Mouse (Mus musculus): ENCODE measurements around the gene Myadml2.

The Myadml2 gene

DNA sequence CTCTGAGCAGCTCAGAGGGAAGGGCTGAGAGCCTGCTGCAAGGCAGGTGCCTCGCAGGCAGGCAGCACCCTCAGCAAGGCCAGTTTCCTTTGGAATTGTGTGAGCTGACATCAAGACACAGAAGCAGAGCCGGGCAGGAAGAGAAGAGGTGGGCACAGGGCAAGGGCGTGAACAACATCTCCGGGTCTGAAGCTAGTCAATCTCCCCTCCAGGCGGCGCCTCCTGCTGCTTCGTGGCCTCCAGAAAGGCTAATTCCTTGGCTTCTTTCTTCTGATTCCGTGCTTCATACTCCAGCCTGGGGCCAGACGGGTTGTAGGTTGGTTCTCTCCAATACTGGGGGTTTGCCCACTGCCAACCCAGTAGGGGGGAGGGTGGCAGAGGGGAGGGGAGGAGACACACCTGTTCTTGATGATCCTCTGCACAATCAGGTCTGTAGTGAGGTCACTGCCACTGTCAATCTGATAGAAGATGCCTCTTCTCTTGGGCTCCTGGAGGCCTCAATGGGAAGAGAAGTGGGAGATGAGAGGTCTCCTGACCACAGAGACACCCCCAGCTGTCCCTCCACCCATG is 37.4 kb downstream of the Myadml2 start:
- DNase-seq (ENCODE audit: low spot score in 2 of 2): no peak

- DNase-seq (ENCODE audit: low spot score in 2 of 2): no peak
Measured at GRCm38 (mm10) chr11:120609250-120609649, 38.7 kb downstream of the Myadml2 start.

DNA sequence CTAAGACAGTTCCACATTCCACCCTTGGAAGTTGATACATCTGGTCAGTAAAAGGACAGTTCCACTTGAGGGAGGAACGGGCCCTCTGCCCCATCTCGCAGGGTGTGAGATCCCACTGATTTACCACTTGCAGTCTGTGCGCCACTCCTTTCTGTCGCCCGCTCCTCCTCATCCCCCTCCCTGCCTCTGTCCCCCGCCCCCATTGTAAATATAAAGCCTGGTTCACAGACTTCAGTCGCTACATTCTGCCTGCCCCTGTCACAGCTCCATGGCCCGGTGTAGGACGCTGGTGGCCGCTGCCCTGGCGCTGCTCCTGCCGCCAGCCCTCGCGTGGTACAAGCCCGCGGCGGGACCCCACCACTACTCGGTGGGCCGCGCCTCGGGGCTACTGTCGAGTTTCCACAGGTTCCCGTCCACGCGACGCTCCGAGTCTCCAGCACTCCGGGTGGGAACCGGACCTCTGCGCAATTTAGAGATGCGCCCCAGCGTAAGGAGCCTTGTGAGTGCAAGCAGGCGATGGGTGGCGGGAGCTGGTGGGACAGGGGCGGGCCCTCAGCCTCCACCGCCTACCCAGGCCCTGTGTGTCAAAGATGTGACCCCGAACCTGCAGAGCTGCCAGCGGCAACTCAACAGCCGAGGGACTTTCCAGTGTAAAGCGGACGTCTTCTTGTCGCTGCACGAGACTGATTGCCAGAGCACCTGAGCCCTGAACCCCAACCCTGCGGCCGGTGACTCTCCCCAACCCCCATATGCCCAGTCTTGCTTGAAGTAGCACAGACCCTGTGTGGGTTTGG is 39.5 kb downstream of the Myadml2 start, which contains the start of gene Npb:
TSS of gene Npb (plus strand) at position 237 of the 794 bp plus-strand sequence.
- DNase-seq (ENCODE audit: low spot score in 2 of 2): no peak

- DNase-seq (ENCODE audit: low spot score in 2 of 2): no peak
Measured at GRCm38 (mm10) chr11:120606764-120607163, 41.2 kb downstream of the Myadml2 start.

- DNase-seq (ENCODE audit: low spot score in 2 of 2): no peak
Measured at GRCm38 (mm10) chr11:120605667-120606066, 42.3 kb downstream of the Myadml2 start.

DNA sequence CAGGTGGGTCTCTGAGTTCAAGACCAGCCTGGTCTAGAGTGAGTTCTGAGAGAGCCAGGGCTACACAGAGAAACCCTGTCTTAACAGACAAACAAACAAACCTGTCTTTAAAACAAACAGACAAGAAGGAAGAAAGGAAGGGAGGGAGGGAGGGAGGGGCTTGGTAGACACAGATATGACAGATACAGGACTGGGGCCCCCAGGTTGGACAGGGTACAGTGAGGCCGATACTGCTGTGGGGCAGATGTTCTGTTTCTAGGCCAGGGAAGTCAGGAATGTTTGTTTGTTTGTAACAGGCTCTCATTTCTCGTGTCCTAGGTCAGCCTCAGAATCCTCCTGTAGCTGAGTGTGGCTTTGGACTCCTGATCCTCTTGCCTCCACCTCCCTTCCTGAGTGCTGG is 44.4 kb downstream of the Myadml2 start:
- DNase-seq (ENCODE audit: low spot score in 2 of 2): no peak

GRCm38 (mm10) chr11:120600716-120601115 is 47.2 kb downstream of the Myadml2 start:
- no peak for DNase-seq (ENCODE audit: low spot score in 2 of 2)

DNA sequence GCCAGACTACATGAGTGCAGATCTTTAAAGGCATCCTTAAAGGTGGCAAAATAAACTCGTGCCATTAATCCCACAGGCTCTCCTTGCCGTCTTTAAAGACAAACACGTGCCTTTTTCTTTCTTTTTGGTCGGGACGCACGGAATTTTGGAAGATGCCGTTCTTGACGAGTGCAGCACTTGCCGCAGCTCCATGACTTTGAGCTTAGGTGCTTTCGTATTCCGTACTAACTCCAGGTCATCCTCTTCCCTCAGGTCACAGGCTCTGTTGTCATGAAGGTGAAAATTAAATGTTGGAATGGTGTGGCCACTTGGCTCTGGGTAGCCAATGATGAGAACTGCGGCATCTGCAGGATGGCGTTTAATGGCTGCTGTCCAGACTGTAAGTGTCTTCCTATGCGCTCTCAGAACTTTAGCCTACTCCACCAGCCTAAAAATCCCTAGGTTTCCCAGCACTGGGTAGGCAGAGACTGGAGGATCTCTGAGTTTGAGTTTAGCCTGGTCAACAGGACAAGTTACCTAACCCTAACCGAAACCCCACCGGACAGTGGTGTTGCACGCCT is 48.9 kb downstream of the Myadml2 start:
- DNase-seq (ENCODE audit: low spot score in 2 of 2): no peak

DNA sequence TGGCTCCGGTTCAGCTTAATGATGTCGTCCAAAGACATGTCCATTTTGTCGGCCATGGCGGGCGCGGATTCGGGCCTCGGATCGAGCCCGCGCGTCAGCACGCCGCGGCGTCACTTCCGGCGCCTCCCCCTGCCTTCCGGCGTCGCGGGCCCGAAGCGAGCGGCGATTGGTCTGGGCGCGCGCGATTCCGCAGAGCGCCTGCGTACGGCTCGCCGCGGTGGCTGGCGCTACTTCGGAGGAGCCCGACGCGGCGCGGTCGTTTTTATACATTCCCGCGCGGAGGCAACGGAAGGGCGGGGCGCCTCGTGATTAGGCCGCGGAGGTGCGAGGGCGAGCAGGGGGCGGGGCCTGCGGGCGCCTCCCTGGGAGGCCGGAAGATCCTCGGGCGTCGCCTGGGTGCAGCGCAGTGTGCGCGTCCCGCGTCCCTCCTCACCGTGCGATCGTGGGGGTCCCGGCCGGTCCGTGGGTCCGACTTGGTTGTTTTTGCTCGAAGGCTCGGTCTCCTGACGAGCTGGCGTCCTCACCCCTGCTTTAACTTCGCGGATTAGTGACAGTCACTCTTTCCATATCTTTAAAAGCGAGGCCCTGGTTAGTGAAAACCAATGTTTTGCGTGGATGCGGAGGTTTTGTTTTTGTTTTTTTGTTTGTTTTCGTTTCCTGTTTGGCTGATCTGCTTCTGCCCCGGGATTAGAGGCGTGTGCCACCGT is 49.5 kb downstream of the Myadml2 start, which contains the start of the genes Alyref and Anapc11:
TSS of gene Alyref (minus strand) at position 83 of the 707 bp plus-strand sequence.
TSS of gene Anapc11 (plus strand) at position 139 of the 707 bp plus-strand sequence.
- peak; percentile 90 to 93 for DNase-seq (ENCODE audit: low spot score in 2 of 2)

DNA sequence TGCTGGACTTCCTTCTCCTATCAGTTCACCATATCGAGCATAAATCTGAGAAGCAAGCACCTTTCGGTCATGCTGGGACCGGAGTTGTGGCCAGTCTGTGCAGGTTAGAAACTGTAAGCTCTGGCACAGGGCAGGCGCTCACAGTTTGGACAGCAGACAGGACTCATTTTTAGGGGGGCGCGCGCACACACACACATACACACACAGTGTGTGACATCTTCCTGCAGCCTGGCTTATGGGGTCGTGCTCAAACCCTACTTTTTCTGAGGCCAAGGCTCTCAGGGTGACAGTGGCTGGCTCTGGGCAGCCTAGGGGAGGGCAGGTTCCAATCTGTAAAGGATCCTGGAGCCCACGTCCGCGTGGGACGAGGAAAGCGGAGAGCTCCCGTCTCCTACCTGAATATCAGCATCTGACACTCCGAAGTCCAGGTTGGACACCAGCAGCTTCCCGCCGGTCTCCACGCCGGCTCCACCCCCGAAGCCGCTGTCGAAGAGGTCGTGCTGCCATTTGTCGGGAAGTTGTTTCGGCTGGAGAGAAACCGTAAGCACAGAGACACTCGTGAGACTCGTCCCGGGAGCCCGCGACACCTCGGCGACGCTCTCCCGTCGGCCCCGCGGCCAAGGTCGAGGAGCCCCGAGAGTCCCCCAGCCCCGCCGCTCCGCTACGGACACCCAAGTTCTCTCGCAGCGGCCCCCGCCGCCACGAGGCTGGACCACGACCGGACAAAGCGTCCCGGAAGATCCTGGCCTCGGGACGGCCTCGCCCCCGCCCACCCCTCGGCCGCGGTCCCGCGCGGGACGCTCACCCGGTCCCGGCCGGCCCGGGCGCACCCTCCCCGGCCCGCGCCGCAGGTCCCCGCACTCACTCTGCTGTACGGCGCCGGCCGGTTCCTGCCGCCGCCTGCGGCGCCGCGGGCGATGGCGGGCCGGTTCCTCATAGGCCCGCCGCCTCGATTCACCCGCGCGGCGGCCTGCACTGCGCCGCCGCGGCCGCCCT is 50.4 kb downstream of the Myadml2 start:
- no peak for DNase-seq (ENCODE audit: low spot score in 2 of 2)

Measured in natural killer cell, adult 2 months (primary cell).